Mouse (Mus musculus) embryonic facial prominence, embryonic 13.5 days (tissue): ENCODE data around the gene Ear10. TPM values are rescaled to one million over a fixed set of nuclear protein-coding genes. Genes with fewer than 3 reads are reported as not detected.
"Not testable (repeated sequence)": the region's sequence is repeated elsewhere in the genome, so short reads cannot be mapped to it uniquely, and the experiment has no call there.

Source experiments
- ATAC-seq: fragments of 200-750 bp; cut with Nextera tagmentation; 2 replicates; pipeline ENCODE4 v1.8.0; 2017; ENCODE audit warnings: low read depth; ENCODE audit not compliant: insufficient number of reproducible peaks, insufficient read depth, low FRiP score, low TSS enrichment
- H3K27ac ChIP-seq: fragments of 300-500 bp; sonication (generic); 2 replicates; pipeline ENCODE4 v1.5.1; 2015; ENCODE audit warnings: moderate library complexity, mild to moderate bottlenecking, inconsistent platforms
- H3K27me3 ChIP-seq: fragments of 300-500 bp; sonication (generic); 2 replicates; pipeline ENCODE4 v1.6.1; 2015; ENCODE audit warnings: mild to moderate bottlenecking, inconsistent platforms
- H3K36me3 ChIP-seq: fragments of 300-500 bp; sonication (generic); 2 replicates; pipeline ENCODE4 v1.6.1; 2015; ENCODE audit warnings: mild to moderate bottlenecking, inconsistent platforms
- H3K4me1 ChIP-seq: fragments of 300-500 bp; sonication (generic); 2 replicates; pipeline ENCODE4 v1.6.1; 2015; ENCODE audit warnings: inconsistent platforms
- H3K4me2 ChIP-seq: fragments of 300-500 bp; sonication (generic); 2 replicates; pipeline ENCODE4 v1.6.1; 2015; ENCODE audit warnings: moderate library complexity, mild to moderate bottlenecking, inconsistent platforms
- H3K4me3 ChIP-seq: fragments of 300-500 bp; sonication (generic); 2 replicates; pipeline ENCODE4 v1.5.1; 2015; ENCODE audit warnings: mild to moderate bottlenecking, inconsistent platforms
- H3K9ac ChIP-seq: fragments of 300-500 bp; sonication (generic); 2 replicates; pipeline ENCODE4 v1.6.1; 2015; ENCODE audit warnings: mild to moderate bottlenecking, inconsistent platforms
- H3K9me3 ChIP-seq: fragments of 300-500 bp; sonication (generic); 2 replicates; pipeline ENCODE4 v1.6.1; 2016; ENCODE audit warnings: inconsistent platforms
- WGBS: fragments of 180-500 bp; shearing (Covaris S2); methylation state at CpG from one replicate; pipeline ENCODE4 v1.1.7; 2015; ENCODE audit warnings: mixed read lengths; 5-methylcytosine and 5-hydroxymethylcytosine counted together
- polyA plus RNA-seq: library from polyadenylated mRNA; unstranded; fragments of >200 nt; fragmentation: Nextera tagmentation; extraction: Ambion mirVana; gene quantifications from 2 replicates; pipeline ENCODE4 v1.2.1, GENCODE M21; 2015

Ear10 gene
- polyA plus RNA-seq: not detected in 2 replicates

DNA sequence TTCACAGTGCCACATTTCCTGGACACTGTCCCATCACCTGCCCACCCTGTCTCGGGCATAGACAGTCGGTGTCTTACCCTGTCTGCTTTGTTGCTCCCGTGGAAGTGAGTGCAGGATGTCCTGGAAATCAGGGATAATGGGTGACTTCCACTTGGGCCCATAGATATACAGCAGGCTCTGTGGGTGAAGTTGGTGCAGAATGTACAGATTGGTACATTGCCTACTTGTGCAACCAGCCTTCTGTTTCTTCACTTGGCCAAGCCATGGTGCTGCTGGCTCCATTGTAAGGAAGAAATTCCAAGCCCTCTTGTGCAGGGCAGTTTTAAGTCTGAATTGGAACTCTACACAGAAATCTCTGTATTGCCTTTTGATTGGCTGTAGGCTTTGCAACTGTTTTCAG, at the start of gene Ear10:
Ear10 (minus strand) TSS at position 101 of the 400 bp plus-strand sequence.
- not testable (repeated sequence) for H3K27ac ChIP-seq, H3K9me3 ChIP-seq, H3K4me1 ChIP-seq, ATAC-seq, H3K9ac ChIP-seq, H3K27me3 ChIP-seq, H3K4me2 ChIP-seq, H3K36me3 ChIP-seq, H3K4me3 ChIP-seq
- 82% methylated on average over 3 of the region's 3 CpGs for WGBS

DNA sequence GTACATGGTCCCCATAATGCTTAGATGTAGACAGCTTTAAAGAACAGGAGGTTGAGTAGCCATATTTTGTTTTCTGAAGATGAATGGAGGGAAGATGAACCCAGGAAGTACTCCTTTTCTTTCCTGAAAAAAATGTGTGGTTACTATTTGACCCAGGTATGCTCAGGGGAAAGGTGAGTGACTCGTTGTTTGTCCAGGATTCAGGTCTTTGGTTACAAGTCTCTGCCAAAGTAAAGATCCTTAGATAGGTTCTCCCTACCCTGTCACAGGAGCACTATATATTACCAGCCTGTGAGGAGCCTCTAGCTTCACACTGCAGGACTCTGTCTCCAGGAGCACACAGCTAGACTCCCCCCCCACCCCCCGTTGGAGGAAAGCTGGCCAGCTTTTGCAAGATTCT, 33.4 kb upstream of the Ear10 start, which contains the start of gene Ang5:
Ang5 (plus strand) TSS at position 301 of the 400 bp plus-strand sequence.
- not testable (repeated sequence) for H3K27me3 ChIP-seq, ATAC-seq

DNA sequence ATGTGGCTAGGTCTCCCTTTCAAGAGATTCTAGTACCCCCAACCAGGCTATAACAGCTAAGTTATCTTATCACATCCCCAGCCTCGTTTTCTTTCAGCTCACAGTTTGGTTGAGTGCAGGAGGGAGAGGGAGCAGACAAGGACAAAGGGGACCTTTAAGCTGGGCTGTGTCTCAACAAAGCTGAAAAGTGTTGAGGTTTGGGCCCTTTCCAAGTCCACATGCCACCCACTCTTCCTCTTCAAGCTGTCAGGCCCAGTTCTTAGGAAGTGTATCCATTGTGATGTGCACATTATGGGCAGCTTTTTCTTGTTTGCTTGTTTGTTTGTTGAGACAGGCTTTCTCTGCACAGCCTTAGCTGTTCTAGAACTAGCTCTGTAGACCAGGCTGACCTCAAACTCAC, 31.7 kb upstream of the Ear10 start:
- not testable (repeated sequence) for H3K4me2 ChIP-seq, H3K4me1 ChIP-seq, H3K27ac ChIP-seq, H3K9me3 ChIP-seq, H3K9ac ChIP-seq, ATAC-seq, H3K4me3 ChIP-seq, H3K27me3 ChIP-seq, H3K36me3 ChIP-seq
- WGBS: no CpG with 5 or more reads among the region's 1 CpGs

More for the DNA sequence above, 33.4 kb upstream of the Ear10 start, which contains the start of gene Ang5:
- not testable (repeated sequence) for H3K4me3 ChIP-seq, H3K4me2 ChIP-seq, H3K36me3 ChIP-seq, H3K9ac ChIP-seq, H3K27ac ChIP-seq, H3K9me3 ChIP-seq, H3K4me1 ChIP-seq
- WGBS: no CpG with 5 or more reads among the region's 2 CpGs

DNA sequence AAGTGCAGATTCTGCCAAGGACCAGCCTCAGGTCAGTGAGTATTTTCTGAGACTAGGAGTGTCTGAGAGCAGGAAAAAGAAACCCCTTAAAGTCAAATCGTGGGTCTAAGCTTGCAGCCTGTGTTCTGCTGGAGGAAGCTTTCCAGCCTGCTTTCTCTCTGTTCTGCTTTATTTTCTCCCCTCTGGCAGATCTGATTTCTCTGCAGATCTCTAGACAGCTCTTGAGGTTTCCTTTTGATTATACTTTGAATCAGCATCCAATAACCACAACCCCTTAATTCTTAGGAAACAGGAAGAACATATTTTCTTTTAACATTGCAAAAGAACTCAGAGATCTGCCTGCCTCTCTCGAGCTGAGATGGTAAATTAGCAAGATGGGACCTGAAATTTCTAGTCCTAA, 30.0 kb upstream of the Ear10 start:
- H3K36me3 ChIP-seq, ATAC-seq, H3K4me2 ChIP-seq, H3K27ac ChIP-seq, H3K9ac ChIP-seq, H3K27me3 ChIP-seq, H3K4me3 ChIP-seq, H3K4me1 ChIP-seq, H3K9me3 ChIP-seq: not testable (repeated sequence)
- 13% methylated on average over 2 of the region's 2 CpGs for WGBS

DNA sequence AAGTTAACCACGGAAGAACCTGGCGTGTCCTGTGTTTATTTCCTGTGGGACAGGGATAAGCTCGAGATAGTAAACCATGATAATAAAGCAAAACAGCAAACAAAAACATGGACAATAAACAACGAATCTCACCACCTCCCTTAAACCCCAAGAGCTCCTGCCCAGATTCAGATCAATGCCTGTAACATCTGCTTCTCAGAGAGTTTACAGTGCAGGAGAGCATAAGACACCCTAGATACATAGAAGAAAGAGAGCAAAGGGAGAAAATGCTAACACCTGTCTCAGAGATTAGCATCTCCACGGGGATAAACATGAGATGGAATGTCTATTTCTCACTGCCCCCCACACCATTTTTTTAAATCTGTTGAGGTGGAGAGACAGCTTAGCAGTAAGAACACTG, 10.0 kb upstream of the Ear10 start:
- 42% methylated on average over 5 of the region's 5 CpGs for WGBS
- H3K4me2 ChIP-seq, H3K9ac ChIP-seq, H3K4me3 ChIP-seq, H3K27ac ChIP-seq, H3K4me1 ChIP-seq, H3K36me3 ChIP-seq, H3K27me3 ChIP-seq, ATAC-seq, H3K9me3 ChIP-seq: not testable (repeated sequence)

DNA sequence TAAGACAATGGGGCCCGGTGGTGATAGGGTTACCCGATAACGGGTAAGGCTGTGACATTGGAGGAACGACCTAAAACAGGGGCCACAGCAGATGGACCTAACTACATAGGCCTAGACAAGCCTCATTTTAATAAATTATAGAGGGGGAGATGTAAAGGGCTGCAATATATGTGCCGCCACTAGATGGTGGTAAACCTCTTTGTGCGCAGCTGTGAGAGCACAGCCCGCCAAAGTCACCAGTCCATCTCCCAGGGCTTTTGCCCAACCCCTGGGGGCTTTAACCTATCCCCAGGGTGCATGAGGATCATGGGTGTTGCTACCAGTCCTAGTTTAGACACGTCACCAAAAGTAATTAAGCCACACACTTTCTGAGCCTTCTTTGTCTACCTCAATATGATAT, 9.6 kb upstream of the Ear10 start:
- not testable (repeated sequence) for H3K4me2 ChIP-seq, ATAC-seq, H3K36me3 ChIP-seq, H3K4me3 ChIP-seq, H3K9ac ChIP-seq, H3K4me1 ChIP-seq, H3K27ac ChIP-seq, H3K27me3 ChIP-seq, H3K9me3 ChIP-seq
- WGBS: 16% methylated on average over 8 of the region's 8 CpGs

DNA sequence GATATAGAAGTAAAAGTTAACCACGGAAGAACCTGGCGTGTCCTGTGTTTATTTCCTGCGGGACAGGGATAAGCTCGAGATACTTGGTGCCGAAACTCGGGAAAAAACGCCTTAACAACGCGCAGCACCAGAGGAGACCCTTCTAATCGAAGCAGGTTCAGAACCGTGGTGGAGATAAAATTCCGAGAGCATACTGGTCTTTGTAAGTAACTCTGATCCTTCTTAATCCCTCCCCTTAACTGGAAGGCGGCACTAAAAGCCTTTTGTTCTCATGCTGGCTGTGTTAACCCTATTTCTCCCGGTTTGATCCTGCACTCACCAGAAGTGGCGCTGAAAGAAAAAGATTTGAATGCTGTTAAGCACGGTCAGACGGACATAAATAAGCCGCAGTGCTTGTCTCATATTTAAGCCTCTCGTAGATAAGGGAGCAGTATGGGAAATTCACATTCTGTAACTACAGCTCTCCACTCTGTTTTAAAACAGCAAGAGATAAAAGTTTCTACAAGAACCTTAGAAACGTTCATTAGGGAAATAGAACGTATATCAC, 2.1 kb upstream of the Ear10 start:
- peak overlapping the region; percentile 84 for H3K27ac ChIP-seq
- not testable (repeated sequence) for H3K36me3 ChIP-seq, ATAC-seq, H3K27me3 ChIP-seq, H3K4me1 ChIP-seq, H3K9me3 ChIP-seq
- H3K4me3 ChIP-seq: peak overlapping the region; percentile 50
- peak overlapping the region; percentile 74 for H3K9ac ChIP-seq
- WGBS: 5% methylated on average over 21 of the region's 21 CpGs
- H3K4me2 ChIP-seq: peak overlapping the region; percentile 56

DNA sequence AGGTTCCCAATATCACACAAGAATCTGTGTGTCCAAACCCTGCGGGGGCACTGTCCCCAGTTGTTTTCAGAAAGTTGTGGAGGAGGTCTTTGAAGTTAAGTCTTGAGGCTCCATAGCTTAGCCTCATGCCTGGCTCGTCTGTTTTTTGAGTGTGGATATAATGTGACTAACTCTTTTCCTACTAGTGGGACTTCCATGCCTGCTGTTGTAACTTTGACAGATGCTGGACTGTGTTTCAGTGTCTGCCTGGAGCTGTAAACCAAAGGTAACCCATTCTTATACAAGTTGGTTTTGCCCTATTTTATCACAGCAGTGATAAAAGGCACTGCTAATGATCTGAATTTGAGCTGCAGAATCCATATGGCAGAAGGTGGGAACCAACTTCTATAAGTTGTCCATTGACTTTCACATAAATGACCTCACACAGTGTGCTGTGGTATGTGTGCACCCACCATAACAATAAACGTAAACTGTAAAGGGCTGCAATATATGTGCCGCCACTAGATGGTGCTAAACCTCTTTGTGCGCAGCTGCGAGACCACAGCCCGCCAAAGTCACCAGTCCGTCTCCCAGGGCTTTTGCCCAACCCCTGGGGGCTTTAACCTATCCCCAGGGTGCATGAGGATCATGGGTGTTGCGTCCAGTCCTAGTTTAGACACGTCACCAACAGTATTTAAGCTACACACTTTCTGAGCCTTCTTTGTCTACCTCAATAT, 1.5 kb upstream of the Ear10 start, which contains the start of gene Gm8113:
Gm8113 (plus strand) TSS at position 703 of the 716 bp plus-strand sequence.
- peak; percentile 56; the same call in 1 of the 2 replicates for ATAC-seq
- 8% methylated on average over 10 of the region's 10 CpGs for WGBS
- H3K36me3 ChIP-seq, H3K9me3 ChIP-seq, H3K4me1 ChIP-seq, H3K27me3 ChIP-seq: not testable (repeated sequence)
- Histone ChIP-seq H3K4me3 (peak within 1 kb of the TSS; percentile 50), H3K9ac (peak within 1 kb of the TSS; percentile 74), H3K27ac (peak within 1 kb of the TSS; percentile 84), H3K4me2 (peak within 1 kb of the TSS; percentile 56)

DNA sequence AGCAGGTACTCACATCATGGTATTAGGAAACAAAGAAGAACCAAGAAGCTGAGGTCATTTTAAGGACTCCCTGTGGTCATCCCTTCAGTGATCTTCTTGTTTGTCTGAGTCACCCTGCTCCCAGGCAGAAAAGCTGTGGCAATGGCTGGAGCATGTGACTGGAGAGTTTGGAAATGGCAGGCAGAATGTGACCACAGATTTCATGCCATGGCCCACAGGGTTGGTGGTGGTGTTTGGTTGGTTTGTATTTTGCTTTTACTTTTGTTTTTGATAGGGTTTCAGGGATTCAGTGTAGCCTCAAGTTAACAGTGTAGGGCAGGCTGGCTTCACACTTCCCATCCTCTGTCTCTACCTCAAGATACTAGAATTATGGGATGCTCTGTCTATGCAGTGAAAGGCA, 5.1 kb downstream of the Ear10 start:
- not testable (repeated sequence) for H3K9ac ChIP-seq, H3K4me2 ChIP-seq, H3K4me1 ChIP-seq, H3K4me3 ChIP-seq, H3K36me3 ChIP-seq, H3K9me3 ChIP-seq, H3K27ac ChIP-seq, ATAC-seq, H3K27me3 ChIP-seq

DNA sequence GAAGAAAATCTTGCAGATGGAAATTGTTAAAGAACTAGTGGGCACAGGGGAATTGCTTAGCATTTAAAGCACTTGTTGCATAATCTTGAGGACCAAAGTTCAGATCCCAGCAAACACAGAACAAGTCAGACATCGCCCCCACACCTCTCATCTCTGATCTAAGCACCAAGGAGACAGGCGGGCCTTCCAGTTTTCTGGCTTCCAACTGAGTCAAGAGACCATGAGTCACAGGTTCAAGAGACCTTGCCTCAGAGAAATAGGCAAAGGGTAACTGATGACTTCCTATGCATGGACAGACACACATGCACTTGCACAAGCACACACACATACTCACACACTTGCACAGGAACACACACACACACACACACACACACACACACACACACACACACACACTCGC, 24.8 kb downstream of the Ear10 start:
- WGBS: 78% methylated on average over 3 of the region's 3 CpGs
- H3K4me1 ChIP-seq, H3K9ac ChIP-seq, H3K27ac ChIP-seq, ATAC-seq, H3K27me3 ChIP-seq, H3K4me3 ChIP-seq, H3K4me2 ChIP-seq, H3K9me3 ChIP-seq, H3K36me3 ChIP-seq: not testable (repeated sequence)

DNA sequence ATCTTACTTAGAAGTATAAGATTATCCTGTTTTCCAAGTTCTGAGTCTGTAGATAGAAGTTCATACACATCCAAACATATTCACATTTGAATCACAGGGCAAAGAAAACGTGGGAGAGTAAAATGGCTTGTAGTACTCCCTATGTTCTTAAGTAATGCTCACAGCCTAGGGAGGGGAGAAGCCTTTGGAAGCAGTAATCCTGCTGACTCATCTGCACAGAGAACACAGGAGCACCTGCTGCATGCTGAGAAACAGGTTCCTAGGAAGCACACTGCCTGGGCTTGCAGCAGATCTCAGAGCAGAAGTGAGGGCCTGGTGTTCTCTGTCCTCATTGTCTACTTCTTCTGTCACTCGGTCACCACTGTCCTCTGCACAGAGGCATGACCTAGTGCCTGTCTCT, 28.0 kb downstream of the Ear10 start:
- H3K27ac ChIP-seq, H3K4me1 ChIP-seq, H3K36me3 ChIP-seq, H3K27me3 ChIP-seq, ATAC-seq, H3K4me2 ChIP-seq, H3K9me3 ChIP-seq, H3K9ac ChIP-seq, H3K4me3 ChIP-seq: not testable (repeated sequence)
- 21% methylated on average over 1 of the region's 2 CpGs for WGBS

DNA sequence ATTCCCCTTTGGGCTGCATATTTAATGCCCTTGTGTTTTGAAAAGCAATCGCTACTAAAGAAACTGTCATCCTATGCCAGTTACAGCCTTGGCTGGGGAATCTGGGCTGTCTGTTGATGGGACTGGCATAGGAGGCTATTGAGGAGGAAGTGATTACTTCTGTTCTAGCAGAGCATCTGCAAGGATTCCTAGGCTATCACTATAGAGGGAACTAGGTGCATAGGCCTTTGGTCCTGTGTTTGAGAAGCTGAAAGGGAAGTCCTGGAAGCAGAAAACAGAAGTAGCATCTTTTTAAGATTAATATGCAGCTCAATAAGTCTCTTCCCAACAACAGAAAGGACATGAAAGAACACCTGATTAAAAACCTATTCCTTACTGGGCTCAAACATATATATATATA, 32.1 kb downstream of the Ear10 start:
- not testable (repeated sequence) for H3K27me3 ChIP-seq, H3K27ac ChIP-seq, H3K4me2 ChIP-seq, H3K4me1 ChIP-seq, H3K9me3 ChIP-seq, ATAC-seq, H3K9ac ChIP-seq, H3K36me3 ChIP-seq, H3K4me3 ChIP-seq
- 88% methylated on average over 1 of the region's 1 CpGs for WGBS
